Mouse (Mus musculus): ENCODE data around the gene Pilra. TPM values are rescaled to one million over a fixed set of nuclear protein-coding genes. Genes with fewer than 3 reads are reported as not detected.

Pilra gene
- polyA plus RNA-seq, 1 experiment from 2014 or later, result 2.9 TPM

Other genes with a start within 250 kb of the Pilra start
- 24.6 and 29.6 TPM in 2 replicates for gene Mospd3, start 235.2 kb downstream of the Pilra start, polyA plus RNA-seq (2015; fragmentation: Nextera tagmentation; extraction: Ambion mirVana)
- 103 and 109 TPM in 2 replicates for gene Pcolce, start 222.5 kb downstream of the Pilra start, polyA plus RNA-seq (2015; fragmentation: Nextera tagmentation; extraction: Ambion mirVana)
- 0.15 TPM in 1 of 2 replicates, not detected in the other for gene Fbxo24, start 207.3 kb downstream of the Pilra start, polyA plus RNA-seq (2015; fragmentation: Nextera tagmentation; extraction: Ambion mirVana)
- 34.7 and 36.3 TPM in 2 replicates for gene Lrch4, start 207.2 kb downstream of the Pilra start, polyA plus RNA-seq (2015; fragmentation: Nextera tagmentation; extraction: Ambion mirVana)
- 7.4 and 8.0 TPM in 2 replicates for gene Gm20605, start 207.1 kb downstream of the Pilra start, polyA plus RNA-seq (2015; fragmentation: Nextera tagmentation; extraction: Ambion mirVana)
- 5.5 and 8.9 TPM in 2 replicates for gene Sap25, start 194.9 kb downstream of the Pilra start, polyA plus RNA-seq (2015; fragmentation: Nextera tagmentation; extraction: Ambion mirVana)
- gene Irs3, start 190.6 kb downstream of the Pilra start, polyA plus RNA-seq (2015; fragmentation: Nextera tagmentation; extraction: Ambion mirVana), result 0.13 and 0.18 TPM in 2 replicates
- 19.5 and 20.8 TPM in 2 replicates for gene Agfg2, start 151.6 kb downstream of the Pilra start, polyA plus RNA-seq (2015; fragmentation: Nextera tagmentation; extraction: Ambion mirVana)
- gene Nyap1, start 94.7 kb downstream of the Pilra start, polyA plus RNA-seq (2015; fragmentation: Nextera tagmentation; extraction: Ambion mirVana), result 2.3 and 2.8 TPM in 2 replicates
- 117 and 118 TPM in 2 replicates for gene Tsc22d4, start 90.6 kb downstream of the Pilra start, polyA plus RNA-seq (2015; fragmentation: Nextera tagmentation; extraction: Ambion mirVana)
- 22.3 and 22.7 TPM in 2 replicates for gene Ppp1r35, start 57.4 kb downstream of the Pilra start, polyA plus RNA-seq (2015; fragmentation: Nextera tagmentation; extraction: Ambion mirVana)
- gene Mepce, start 48.6 kb downstream of the Pilra start, polyA plus RNA-seq (2015; fragmentation: Nextera tagmentation; extraction: Ambion mirVana), result 8.9 and 9.2 TPM in 2 replicates
- 13.6 and 15.6 TPM in 2 replicates for gene Zcwpw1, start 48.5 kb downstream of the Pilra start, polyA plus RNA-seq (2015; fragmentation: Nextera tagmentation; extraction: Ambion mirVana)
- 1.1 and 2.8 TPM in 2 replicates for gene Pilrb1, start 21.8 kb upstream of the Pilra start, polyA plus RNA-seq (2015; fragmentation: Nextera tagmentation; extraction: Ambion mirVana)
- gene Pilrb2, start 35.5 kb upstream of the Pilra start, polyA plus RNA-seq (2015; fragmentation: Nextera tagmentation; extraction: Ambion mirVana), result 0.74 and 1.2 TPM in 2 replicates
- 32.9 and 33.1 TPM in 2 replicates for gene Cyp3a13, start 85.3 kb upstream of the Pilra start, polyA plus RNA-seq (2015; fragmentation: Nextera tagmentation; extraction: Ambion mirVana)
- gene Gjc3, start 126.8 kb upstream of the Pilra start, polyA plus RNA-seq (2015; fragmentation: Nextera tagmentation; extraction: Ambion mirVana), result 0.64 and 0.81 TPM in 2 replicates
- 0.14 and 0.25 TPM in 2 replicates for gene Azgp1, start 145.2 kb upstream of the Pilra start, polyA plus RNA-seq (2015; fragmentation: Nextera tagmentation; extraction: Ambion mirVana)
- not detected in 2 replicates for gene Smok3a, start 185.0 kb upstream of the Pilra start, polyA plus RNA-seq (2015; fragmentation: Nextera tagmentation; extraction: Ambion mirVana)
- gene Smok3b, start 185.1 kb upstream of the Pilra start, polyA plus RNA-seq (2015; fragmentation: Nextera tagmentation; extraction: Ambion mirVana), result not detected in 2 replicates
- not detected in 2 replicates for gene Smok3c, start 216.9 kb upstream of the Pilra start, polyA plus RNA-seq (2015; fragmentation: Nextera tagmentation; extraction: Ambion mirVana)
- 13.7 and 15.0 TPM in 2 replicates for gene Zkscan1, start 248.8 kb upstream of the Pilra start, polyA plus RNA-seq (2015; fragmentation: Nextera tagmentation; extraction: Ambion mirVana)